Mouse (Mus musculus) heart, embryonic 14.5 days (tissue): Measurements from ENCODE around the gene Ubtd2. TPM values are rescaled to one million over a fixed set of nuclear protein-coding genes. Genes with fewer than 3 reads are reported as not detected.

ENCODE experiments used
- ATAC-seq: fragments of 200-750 bp; cut with Nextera tagmentation; 2 replicates; pipeline ENCODE4 v1.8.0; 2017; ENCODE audit warnings: low read depth, moderate TSS enrichment; ENCODE audit not compliant: insufficient number of reproducible peaks, insufficient read depth, low FRiP score
- H3K27ac ChIP-seq, 2 experiments: fragments of 200-500 bp in 1 of 2; fragments of 300-500 bp in 1 of 2; sonication (generic) in 1 of 2; replicated peaks in 1 of 2; 2 replicates each; pipeline ENCODE4 v1.5.1; 2012 to 2014; ENCODE audit warnings: low read depth in 2 of 2, low read length in 2 of 2, control low read depth in 1 of 2, mild to moderate bottlenecking in 1 of 2, mixed read lengths in 1 of 2; ENCODE audit not compliant: control insufficient read depth in 1 of 2, insufficient read depth in 1 of 2
- H3K27me3 ChIP-seq: fragments of 300-500 bp; sonication (generic); 2 replicates; pipeline ENCODE4 v1.6.1; 2014; ENCODE audit warnings: mild to moderate bottlenecking, low read length, control low read depth; ENCODE audit not compliant: control insufficient read depth, insufficient read depth
- H3K36me3 ChIP-seq: fragments of 300-500 bp; sonication (generic); 2 replicates; pipeline ENCODE4 v1.6.1; 2014; ENCODE audit warnings: mild to moderate bottlenecking, control low read depth, low read length, mixed read lengths; ENCODE audit not compliant: control insufficient read depth, insufficient read depth
- H3K4me1 ChIP-seq, 2 experiments: fragments of 200-500 bp in 1 of 2; fragments of 300-500 bp in 1 of 2; sonication (generic) in 1 of 2; 2 replicates each; pipeline ENCODE4 v1.6.1; 2012 to 2014; ENCODE audit warnings: low read length in 2 of 2, control low read depth in 1 of 2, mixed read lengths in 1 of 2; ENCODE audit not compliant: control insufficient read depth in 2 of 2, insufficient read depth in 2 of 2
- H3K4me2 ChIP-seq: fragments of 300-500 bp; sonication (generic); 2 replicates; pipeline ENCODE4 v1.6.1; 2014; ENCODE audit warnings: mild to moderate bottlenecking, low read length
- H3K4me3 ChIP-seq, 2 experiments: fragments of 200-500 bp in 1 of 2; fragments of 300-500 bp in 1 of 2; sonication (generic) in 1 of 2; 2 replicates each; pipeline ENCODE4 v1.5.1; 2012 to 2014; ENCODE audit warnings: low read length in 2 of 2, mild to moderate bottlenecking in 2 of 2, control low read depth in 1 of 2, low read depth in 1 of 2, moderate library complexity in 1 of 2; ENCODE audit not compliant: control insufficient read depth in 1 of 2, insufficient read depth in 1 of 2
- H3K9ac ChIP-seq: fragments of 300-500 bp; sonication (generic); 2 replicates; pipeline ENCODE4 v1.6.1; 2014; ENCODE audit warnings: mild to moderate bottlenecking, low read length
- H3K9me3 ChIP-seq: fragments of 300-500 bp; sonication (generic); 2 replicates; pipeline ENCODE4 v1.6.1; 2016; ENCODE audit warnings: low read length, control low read depth; ENCODE audit not compliant: control insufficient read depth
- WGBS: fragments of 180-500 bp; shearing (Covaris S2); extraction: QIAGEN DNeasy Blood & Tissue Kit; methylation state at CpG from one replicate; pipeline ENCODE4 v1.1.7; 2014; 5-methylcytosine and 5-hydroxymethylcytosine counted together
- polyA plus RNA-seq: library from polyadenylated mRNA; unstranded; fragments of >200 nt; fragmentation: Nextera tagmentation; extraction: Ambion mirVana; gene quantifications from 2 replicates; pipeline ENCODE4 v1.2.1, GENCODE M21; 2014

Gene Ubtd2
- polyA plus RNA-seq, 1 experiment from 2014 or later: 30.2 TPM

GRCm38 (mm10) chr11:32540463-32540862 is 85.3 kb downstream of the Ubtd2 start:
- ATAC-seq: no peak
- H3K27ac ChIP-seq: no peak overlapping the region
- 54% methylated on average over 6 of the region's 6 CpGs for WGBS
- 0 out of 2 replicates have a peak, but pooled peaks cover 2% of the 10 kb centered on the region for H3K36me3 ChIP-seq
- H3K9ac ChIP-seq: no peak overlapping the region
- no peaks in the 10 kb centered on the region for H3K27me3 ChIP-seq
- H3K9me3 ChIP-seq: no peaks in the 10 kb centered on the region
- peaks cover 7 to 9% of the 10 kb centered on the region in 2 experiments; a peak in 2 of 4 replicates for H3K4me1 ChIP-seq
- H3K4me2 ChIP-seq: no peak overlapping the region
- H3K4me3 ChIP-seq: no peak overlapping the region

DNA sequence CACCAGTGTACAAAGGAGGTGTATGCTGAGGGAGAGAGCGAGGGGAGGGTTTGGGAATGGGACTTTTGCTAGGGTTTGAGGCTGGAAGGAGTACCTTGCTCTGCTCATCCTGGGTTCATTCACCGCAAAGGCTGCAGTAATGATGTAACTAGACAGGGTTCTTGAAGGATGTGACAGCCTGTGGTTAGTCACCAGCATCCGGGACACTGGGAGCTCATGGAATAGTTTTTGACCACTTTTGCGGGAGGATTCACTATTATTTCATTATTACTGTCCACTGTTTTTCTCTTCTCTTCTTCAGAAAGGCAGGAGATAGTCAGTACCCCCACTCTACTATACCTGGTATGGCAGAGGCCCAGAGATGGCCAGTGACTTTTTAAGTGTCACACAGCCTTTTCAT is 87.0 kb downstream of the Ubtd2 start:
- Histone ChIP-seq H3K27me3 (no peaks in the 10 kb centered on the region), H3K4me2 (no peak overlapping the region), H3K36me3 (0 out of 2 replicates have a peak, but pooled peaks cover 2% of the 10 kb centered on the region), H3K4me3 (no peak overlapping the region), H3K27ac (peak overlapping the region; percentile 16 to 29; a peak in 1 of 4 replicates), H3K9me3 (no peaks in the 10 kb centered on the region), H3K9ac (no peak overlapping the region), H3K4me1 (peaks cover 15 to 17% of the 10 kb centered on the region in 2 experiments; a peak in 3 of 4 replicates)
- no peak for ATAC-seq
- WGBS: 92% methylated on average over 4 of the region's 4 CpGs

DNA sequence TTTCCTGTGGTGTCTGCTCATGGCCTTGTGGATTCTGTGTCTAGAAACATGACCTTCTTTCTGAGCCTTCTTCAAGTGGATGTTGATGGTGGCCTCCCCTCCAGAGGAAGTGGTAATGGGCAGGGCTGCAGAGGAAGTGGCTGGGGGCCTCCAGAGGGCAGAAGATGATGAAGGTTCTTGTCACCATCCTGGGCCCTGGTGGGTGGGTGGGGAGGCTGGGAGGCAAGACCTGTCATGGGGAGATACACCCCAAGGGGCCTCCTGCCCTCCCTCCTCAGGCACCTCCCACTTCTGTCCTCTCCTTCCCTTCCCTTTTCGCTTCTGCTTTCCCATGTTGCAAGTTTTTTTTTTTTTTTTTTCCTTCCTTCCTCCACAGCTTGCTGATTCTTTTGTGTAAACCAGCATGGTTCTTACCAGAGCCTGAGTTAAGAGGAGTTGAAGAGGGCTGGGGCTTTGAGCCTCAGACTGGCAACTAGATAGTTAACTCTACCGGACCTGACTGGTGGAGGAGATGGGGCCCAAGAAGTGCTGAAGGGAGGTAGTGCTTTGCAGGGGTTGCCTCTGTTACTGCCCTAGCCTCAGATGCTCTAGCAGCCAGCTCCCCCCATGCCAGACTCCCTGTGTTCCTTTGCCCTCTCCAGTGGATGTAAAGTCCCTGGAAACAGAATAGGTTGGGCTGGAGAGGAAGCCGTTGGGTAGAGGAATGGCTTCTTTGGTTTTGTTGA is 87.7 kb downstream of the Ubtd2 start:
- WGBS: 48% methylated on average over 3 of the region's 3 CpGs
- Histone ChIP-seq H3K9me3 (no peaks in the 10 kb centered on the region), H3K36me3 (0 out of 2 replicates have a peak, but pooled peaks cover 2% of the 10 kb centered on the region), H3K27ac (peak overlapping the region in 1 of 2 experiments; percentile 51; a peak in 2 of 4 replicates), H3K4me1 (peaks cover 17 to 23% of the 10 kb centered on the region in 2 experiments; a peak in 3 of 4 replicates), H3K9ac (no peak overlapping the region), H3K27me3 (no peaks in the 10 kb centered on the region), H3K4me3 (no peak overlapping the region), H3K4me2 (no peak overlapping the region)
- ATAC-seq: no peak

DNA sequence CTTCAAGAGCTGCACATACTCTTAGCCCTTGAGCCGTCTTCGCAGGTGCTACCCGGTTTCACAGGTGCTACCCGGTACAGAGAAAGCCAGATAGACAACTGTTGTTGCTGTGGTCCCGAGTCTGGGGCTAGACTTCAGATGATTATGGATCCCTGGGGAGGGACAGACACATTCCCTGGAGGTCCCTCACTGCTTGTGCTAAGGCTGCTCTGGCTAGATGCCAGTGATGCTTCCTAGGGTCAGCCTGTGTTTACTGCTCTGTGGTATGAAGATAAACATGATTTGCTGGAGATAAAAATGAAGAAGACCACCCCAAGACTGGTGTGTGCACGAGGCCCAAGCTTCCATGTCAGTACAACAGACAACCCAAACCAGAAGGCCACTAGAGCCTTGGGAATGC is 88.9 kb downstream of the Ubtd2 start:
- H3K27me3 ChIP-seq: no peaks in the 10 kb centered on the region
- H3K4me3 ChIP-seq: no peak overlapping the region
- H3K9me3 ChIP-seq: no peaks in the 10 kb centered on the region
- H3K36me3 ChIP-seq: 0 out of 2 replicates have a peak, but pooled peaks cover 2% of the 10 kb centered on the region
- ATAC-seq: no peak
- no peak overlapping the region for H3K9ac ChIP-seq
- no peak overlapping the region for H3K27ac ChIP-seq
- no peak overlapping the region for H3K4me2 ChIP-seq
- peaks cover 20 to 26% of the 10 kb centered on the region in 2 experiments; a peak in 3 of 4 replicates for H3K4me1 ChIP-seq
- WGBS: 89% methylated on average over 6 of the region's 6 CpGs

GRCm38 (mm10) chr11:32544497-32544896 is 89.3 kb downstream of the Ubtd2 start:
- no peak for ATAC-seq
- no peak overlapping the region for H3K27ac ChIP-seq

DNA sequence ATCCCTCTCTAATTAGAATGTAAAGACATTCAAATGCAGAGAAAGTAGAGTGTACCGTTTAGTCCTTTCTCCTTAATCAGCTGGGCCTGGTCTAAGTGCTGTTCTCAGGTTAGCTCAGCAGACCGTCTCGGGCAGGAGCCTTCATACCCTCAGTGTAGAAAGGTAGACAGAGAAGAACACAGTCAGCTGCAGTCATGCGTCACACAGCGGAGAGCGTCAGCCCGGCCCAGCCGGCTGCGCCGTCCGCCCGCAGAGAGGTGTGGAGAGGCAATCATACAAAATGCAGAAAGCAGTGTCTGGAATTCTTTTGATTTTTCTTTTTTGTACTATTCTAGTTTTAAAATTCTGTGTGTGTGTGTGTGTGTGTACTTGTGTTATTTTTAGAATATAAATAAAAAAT is 90.4 kb downstream of the Ubtd2 start:
- WGBS: 79% methylated on average over 12 of the region's 12 CpGs
- Histone ChIP-seq H3K9me3 (no peaks in the 10 kb centered on the region), H3K4me1 (peaks cover 20 to 26% of the 10 kb centered on the region in 2 experiments; a peak in 3 of 4 replicates), H3K4me3 (no peak overlapping the region), H3K4me2 (no peak overlapping the region), H3K36me3 (0 out of 2 replicates have a peak, but pooled peaks cover 2% of the 10 kb centered on the region), H3K9ac (no peak overlapping the region), H3K27ac (no peak overlapping the region), H3K27me3 (no peaks in the 10 kb centered on the region)
- no peak for ATAC-seq

More at GRCm38 (mm10) chr11:32544497-32544896, 89.3 kb downstream of the Ubtd2 start:
- WGBS: 94% methylated on average over 5 of the region's 5 CpGs
- Histone ChIP-seq H3K4me3 (no peak overlapping the region), H3K36me3 (0 out of 2 replicates have a peak, but pooled peaks cover 2% of the 10 kb centered on the region), H3K9ac (no peak overlapping the region), H3K9me3 (no peaks in the 10 kb centered on the region), H3K4me2 (no peak overlapping the region), H3K27me3 (no peaks in the 10 kb centered on the region), H3K4me1 (peaks cover 20 to 26% of the 10 kb centered on the region in 2 experiments; a peak in 3 of 4 replicates)

- no peak for ATAC-seq
- 73% methylated on average over 5 of the region's 5 CpGs for WGBS
- no peak overlapping the region for H3K27ac ChIP-seq
- H3K4me1 ChIP-seq: peaks cover 20 to 26% of the 10 kb centered on the region in 2 experiments; a peak in 3 of 4 replicates
- H3K4me3 ChIP-seq: no peak overlapping the region
- H3K4me2 ChIP-seq: no peak overlapping the region
- no peak overlapping the region for H3K9ac ChIP-seq
- no peaks in the 10 kb centered on the region for H3K9me3 ChIP-seq
- H3K27me3 ChIP-seq: no peaks in the 10 kb centered on the region
- H3K36me3 ChIP-seq: 0 out of 2 replicates have a peak, but pooled peaks cover 2% of the 10 kb centered on the region
Measured at GRCm38 (mm10) chr11:32546483-32546882, 91.3 kb downstream of the Ubtd2 start.
